Mouse (Mus musculus): Measurements from ENCODE around the gene Drc3.

The Drc3 gene

GRCm38 (mm10) chr11:60352559-60353411 lies at the start of gene Drc3, which contains the start of gene Tom1l2:
Gene Drc3, plus strand, starts transcription at chr11:60353329.
Gene Tom1l2, minus strand, starts transcription at chr11:60352905.
- DNase-seq (ENCODE audit: low spot score), result peak; percentile 96

- DNase-seq (ENCODE audit: low spot score), result no peak
Measured at GRCm38 (mm10) chr11:60303497-60303896, 49.6 kb upstream of the Drc3 start.

- DNase-seq (ENCODE audit: low spot score), result no peak
Measured at GRCm38 (mm10) chr11:60305611-60306010, 47.5 kb upstream of the Drc3 start.

- DNase-seq (ENCODE audit: low spot score), result no peak
Measured at GRCm38 (mm10) chr11:60306834-60307233, 46.3 kb upstream of the Drc3 start.

GRCm38 (mm10) chr11:60307375-60307825 lies 45.7 kb upstream of the Drc3 start:
- no peak for DNase-seq (ENCODE audit: low spot score)

GRCm38 (mm10) chr11:60308061-60308460 lies 45.1 kb upstream of the Drc3 start:
- DNase-seq (ENCODE audit: low spot score), result no peak

- DNase-seq (ENCODE audit: low spot score), result no peak
Measured at GRCm38 (mm10) chr11:60308506-60309116, 44.5 kb upstream of the Drc3 start.

GRCm38 (mm10) chr11:60309875-60310274 lies 43.3 kb upstream of the Drc3 start:
- DNase-seq (ENCODE audit: low spot score), result no peak

GRCm38 (mm10) chr11:60311025-60311854 lies 41.9 kb upstream of the Drc3 start:
- DNase-seq (ENCODE audit: low spot score), result no peak

- no peak for DNase-seq (ENCODE audit: low spot score)
Measured at GRCm38 (mm10) chr11:60316250-60316649, 36.9 kb upstream of the Drc3 start.

GRCm38 (mm10) chr11:60316883-60317282 lies 36.2 kb upstream of the Drc3 start:
- DNase-seq (ENCODE audit: low spot score), result no peak

GRCm38 (mm10) chr11:60317376-60318102 lies 35.6 kb upstream of the Drc3 start:
- no peak for DNase-seq (ENCODE audit: low spot score)

GRCm38 (mm10) chr11:60318716-60319115 lies 34.4 kb upstream of the Drc3 start:
- DNase-seq (ENCODE audit: low spot score), result no peak

GRCm38 (mm10) chr11:60319257-60320066 lies 33.7 kb upstream of the Drc3 start:
- DNase-seq (ENCODE audit: low spot score), result no peak

GRCm38 (mm10) chr11:60320426-60321037 lies 32.6 kb upstream of the Drc3 start:
- no peak for DNase-seq (ENCODE audit: low spot score)

GRCm38 (mm10) chr11:60321438-60321837 lies 31.7 kb upstream of the Drc3 start:
- DNase-seq (ENCODE audit: low spot score), result no peak

GRCm38 (mm10) chr11:60323731-60324130 lies 29.4 kb upstream of the Drc3 start:
- DNase-seq (ENCODE audit: low spot score), result no peak

GRCm38 (mm10) chr11:60330551-60330950 lies 22.6 kb upstream of the Drc3 start:
- no peak for DNase-seq (ENCODE audit: low spot score)

- DNase-seq (ENCODE audit: low spot score), result no peak
Measured at GRCm38 (mm10) chr11:60333461-60333860, 19.7 kb upstream of the Drc3 start.

GRCm38 (mm10) chr11:60334124-60334523 lies 19.0 kb upstream of the Drc3 start:
- DNase-seq (ENCODE audit: low spot score), result no peak

Data from urinary bladder, postnatal 10 days (tissue).